Mouse (Mus musculus) urinary bladder, postnatal 0 days (tissue): ENCODE measurements around the gene C2cd6. TPM values are rescaled to one million over a fixed set of nuclear protein-coding genes. Genes with fewer than 3 reads are reported as not detected.

ENCODE experiments used
- polyA plus RNA-seq: library from polyadenylated mRNA; unstranded; fragments of >200 nt; fragmentation: Nextera tagmentation; extraction: Ambion mirVana; gene quantifications from 2 replicates; pipeline ENCODE4 v1.2.1, GENCODE M21; 2015

C2cd6 gene
- 0.10 TPM in 1 of 2 replicates, not detected in the other for polyA plus RNA-seq

GRCm38 (mm10) chr1:59094705-59095104 is at the start of gene C2cd6:
Gene C2cd6, minus strand, starts transcription at chr1:59094900.

GRCm38 (mm10) chr1:59119720-59120457 is 25.2 kb upstream of the C2cd6 start, which contains the start of gene Tmem237:
Gene Tmem237, minus strand, starts transcription at chr1:59120408.

Other genes starting within 250 kb of the C2cd6 start
- 9.0 and 10.5 TPM in 2 replicates for gene Trak2, start 121.5 kb downstream of the C2cd6 start, polyA plus RNA-seq
- gene Stradb, start 121.4 kb downstream of the C2cd6 start, polyA plus RNA-seq, result 12.0 and 13.6 TPM in 2 replicates
- gene Tmem237, start 25.5 kb upstream of the C2cd6 start, polyA plus RNA-seq, result 22.4 and 22.5 TPM in 2 replicates
- 0.12 and 0.33 TPM in 2 replicates for gene Mpp4, start 68.5 kb upstream of the C2cd6 start, polyA plus RNA-seq
- 4.0 and 4.1 TPM in 2 replicates for gene Als2, start 142.3 kb upstream of the C2cd6 start, polyA plus RNA-seq
- gene Cdk15, start 162.0 kb upstream of the C2cd6 start, polyA plus RNA-seq, result 2.4 and 3.8 TPM in 2 replicates